Mouse (Mus musculus): ENCODE measurements around the gene Jarid2. TPM values are rescaled to one million over a fixed set of nuclear protein-coding genes. Genes with fewer than 3 reads are reported as not detected.

The Jarid2 gene
- polyA plus RNA-seq, 1 experiment from 2014 or later, result 27.0 TPM

GRCm38 (mm10) chr13:44808307-44808706 is 79.0 kb downstream of the Jarid2 start:
- no peak overlapping the region for H3K9ac ChIP-seq (ENCODE audit: low read length)

GRCm38 (mm10) chr13:44811021-44811420 is 81.7 kb downstream of the Jarid2 start:
- H3K27ac ChIP-seq (ENCODE audit: low read length), result no peak overlapping the region
- no peaks in the 10 kb centered on the region for H3K36me3 ChIP-seq (ENCODE audit: control insufficient read depth, insufficient read depth, low read length)
- H3K4me1 ChIP-seq (replicated peaks; ENCODE audit: control insufficient read depth, insufficient read depth, low read length), result peaks cover 2% of the 10 kb centered on the region; the same call in 1 of the 2 replicates
- 57% methylated on average over 2 of the region's 2 CpGs for WGBS
- ATAC-seq (ENCODE audit: low read depth), result no peak
- no peak overlapping the region for H3K9ac ChIP-seq (ENCODE audit: low read length)
- H3K9me3 ChIP-seq (ENCODE audit: control insufficient read depth, low read length), result no peaks in the 10 kb centered on the region
- H3K27me3 ChIP-seq (ENCODE audit: control insufficient read depth, insufficient read depth, low read depth, low read length), result no peaks in the 10 kb centered on the region
- no peak overlapping the region for H3K4me2 ChIP-seq (ENCODE audit: low read depth, low read length)
- no peak overlapping the region for H3K4me3 ChIP-seq (ENCODE audit: low read length)

More at GRCm38 (mm10) chr13:44808307-44808706, 79.0 kb downstream of the Jarid2 start:
- Histone ChIP-seq H3K27me3 (ENCODE audit: control insufficient read depth, insufficient read depth, low read depth, low read length) (no peaks in the 10 kb centered on the region), H3K9me3 (ENCODE audit: control insufficient read depth, low read length) (no peaks in the 10 kb centered on the region), H3K4me2 (ENCODE audit: low read depth, low read length) (no peak overlapping the region), H3K27ac (ENCODE audit: low read length) (no peak overlapping the region), H3K4me1 (replicated peaks; ENCODE audit: control insufficient read depth, insufficient read depth, low read length) (peaks cover 6% of the 10 kb centered on the region; the same call in 1 of the 2 replicates), H3K36me3 (ENCODE audit: control insufficient read depth, insufficient read depth, low read length) (no peaks in the 10 kb centered on the region), H3K4me3 (ENCODE audit: low read length) (no peak overlapping the region)
- 86% methylated on average over 1 of the region's 1 CpGs for WGBS
- ATAC-seq (ENCODE audit: low read depth), result no peak

- Histone ChIP-seq H3K4me1 (replicated peaks; ENCODE audit: control insufficient read depth, insufficient read depth, low read length) (peaks cover 2% of the 10 kb centered on the region; the same call in 1 of the 2 replicates), H3K9me3 (ENCODE audit: control insufficient read depth, low read length) (no peaks in the 10 kb centered on the region), H3K27me3 (ENCODE audit: control insufficient read depth, insufficient read depth, low read depth, low read length) (no peaks in the 10 kb centered on the region), H3K36me3 (ENCODE audit: control insufficient read depth, insufficient read depth, low read length) (no peaks in the 10 kb centered on the region), H3K4me3 (ENCODE audit: low read length) (no peak overlapping the region), H3K9ac (ENCODE audit: low read length) (no peak overlapping the region), H3K4me2 (ENCODE audit: low read depth, low read length) (no peak overlapping the region), H3K27ac (ENCODE audit: low read length) (no peak overlapping the region)
- no peak for ATAC-seq (ENCODE audit: low read depth)
- 83% methylated on average over 10 of the region's 10 CpGs for WGBS
Observed at GRCm38 (mm10) chr13:44811601-44812000, 82.3 kb downstream of the Jarid2 start.

- no peak overlapping the region for H3K4me2 ChIP-seq (ENCODE audit: low read depth, low read length)
- ATAC-seq (ENCODE audit: low read depth), result no peak
- H3K36me3 ChIP-seq (ENCODE audit: control insufficient read depth, insufficient read depth, low read length), result no peaks in the 10 kb centered on the region
- H3K27me3 ChIP-seq (ENCODE audit: control insufficient read depth, insufficient read depth, low read depth, low read length), result no peaks in the 10 kb centered on the region
- no peak overlapping the region for H3K4me3 ChIP-seq (ENCODE audit: low read length)
- H3K9me3 ChIP-seq (ENCODE audit: control insufficient read depth, low read length), result no peaks in the 10 kb centered on the region
- H3K27ac ChIP-seq (ENCODE audit: low read length), result no peak overlapping the region
- H3K9ac ChIP-seq (ENCODE audit: low read length), result no peak overlapping the region
- WGBS, result 76% methylated on average over 5 of the region's 5 CpGs
- H3K4me1 ChIP-seq (replicated peaks; ENCODE audit: control insufficient read depth, insufficient read depth, low read length), result peaks cover 2% of the 10 kb centered on the region; the same call in 1 of the 2 replicates
Observed at GRCm38 (mm10) chr13:44812381-44812780, 83.1 kb downstream of the Jarid2 start.

GRCm38 (mm10) chr13:44819400-44819799 is 90.1 kb downstream of the Jarid2 start:
- Histone ChIP-seq H3K27ac (ENCODE audit: low read length) (no peak overlapping the region), H3K9ac (ENCODE audit: low read length) (no peak overlapping the region), H3K36me3 (ENCODE audit: control insufficient read depth, insufficient read depth, low read length) (no peaks in the 10 kb centered on the region), H3K27me3 (ENCODE audit: control insufficient read depth, insufficient read depth, low read depth, low read length) (no peaks in the 10 kb centered on the region), H3K4me1 (replicated peaks; ENCODE audit: control insufficient read depth, insufficient read depth, low read length) (peaks cover 18% of the 10 kb centered on the region), H3K4me2 (ENCODE audit: low read depth, low read length) (no peak overlapping the region), H3K9me3 (ENCODE audit: control insufficient read depth, low read length) (no peaks in the 10 kb centered on the region), H3K4me3 (ENCODE audit: low read length) (no peak overlapping the region)
- peak; percentile 78 for ATAC-seq (ENCODE audit: low read depth)
- 4% methylated on average over 4 of the region's 4 CpGs for WGBS

- H3K27me3 ChIP-seq (ENCODE audit: control insufficient read depth, insufficient read depth, low read depth, low read length), result no peaks in the 10 kb centered on the region
- no peak for ATAC-seq (ENCODE audit: low read depth)
- no peak overlapping the region for H3K9ac ChIP-seq (ENCODE audit: low read length)
- H3K4me3 ChIP-seq (ENCODE audit: low read length), result no peak overlapping the region
- no peak overlapping the region for H3K4me2 ChIP-seq (ENCODE audit: low read depth, low read length)
- H3K36me3 ChIP-seq (ENCODE audit: control insufficient read depth, insufficient read depth, low read length), result no peaks in the 10 kb centered on the region
- H3K4me1 ChIP-seq (replicated peaks; ENCODE audit: control insufficient read depth, insufficient read depth, low read length), result peaks cover 18% of the 10 kb centered on the region
- no peak overlapping the region for H3K27ac ChIP-seq (ENCODE audit: low read length)
- no peaks in the 10 kb centered on the region for H3K9me3 ChIP-seq (ENCODE audit: control insufficient read depth, low read length)
Observed at GRCm38 (mm10) chr13:44822578-44822977, 93.3 kb downstream of the Jarid2 start.

- H3K36me3 ChIP-seq (ENCODE audit: control insufficient read depth, insufficient read depth, low read length), result no peaks in the 10 kb centered on the region
- no peak overlapping the region for H3K4me3 ChIP-seq (ENCODE audit: low read length)
- H3K9ac ChIP-seq (ENCODE audit: low read length), result no peak overlapping the region
- no peaks in the 10 kb centered on the region for H3K4me1 ChIP-seq (replicated peaks; ENCODE audit: control insufficient read depth, insufficient read depth, low read length)
- 82% methylated on average over 5 of the region's 5 CpGs for WGBS
- H3K27me3 ChIP-seq (ENCODE audit: control insufficient read depth, insufficient read depth, low read depth, low read length), result no peaks in the 10 kb centered on the region
- H3K9me3 ChIP-seq (ENCODE audit: control insufficient read depth, low read length), result no peaks in the 10 kb centered on the region
- no peak for ATAC-seq (ENCODE audit: low read depth)
- no peak overlapping the region for H3K27ac ChIP-seq (ENCODE audit: low read length)
- no peak overlapping the region for H3K4me2 ChIP-seq (ENCODE audit: low read depth, low read length)
Observed at GRCm38 (mm10) chr13:44828903-44829302, 99.6 kb downstream of the Jarid2 start.

- no peaks in the 10 kb centered on the region for H3K27me3 ChIP-seq (ENCODE audit: control insufficient read depth, insufficient read depth, low read depth, low read length)
- no peak overlapping the region for H3K4me3 ChIP-seq (ENCODE audit: low read length)
- H3K4me2 ChIP-seq (ENCODE audit: low read depth, low read length), result no peak overlapping the region
- H3K4me1 ChIP-seq (replicated peaks; ENCODE audit: control insufficient read depth, insufficient read depth, low read length), result no peaks in the 10 kb centered on the region
- no peak overlapping the region for H3K9ac ChIP-seq (ENCODE audit: low read length)
- no peak overlapping the region for H3K27ac ChIP-seq (ENCODE audit: low read length)
- WGBS, result 76% methylated on average over 2 of the region's 2 CpGs
- H3K9me3 ChIP-seq (ENCODE audit: control insufficient read depth, low read length), result no peaks in the 10 kb centered on the region
- ATAC-seq (ENCODE audit: low read depth), result no peak
- H3K36me3 ChIP-seq (ENCODE audit: control insufficient read depth, insufficient read depth, low read length), result no peaks in the 10 kb centered on the region
Observed at GRCm38 (mm10) chr13:44832104-44832503, 102.8 kb downstream of the Jarid2 start.

- no peaks in the 10 kb centered on the region for H3K9me3 ChIP-seq (ENCODE audit: control insufficient read depth, low read length)
- no peak overlapping the region for H3K4me2 ChIP-seq (ENCODE audit: low read depth, low read length)
- no peaks in the 10 kb centered on the region for H3K4me1 ChIP-seq (replicated peaks; ENCODE audit: control insufficient read depth, insufficient read depth, low read length)
- H3K27ac ChIP-seq (ENCODE audit: low read length), result no peak overlapping the region
- no peaks in the 10 kb centered on the region for H3K27me3 ChIP-seq (ENCODE audit: control insufficient read depth, insufficient read depth, low read depth, low read length)
- ATAC-seq (ENCODE audit: low read depth), result no peak
- 84% methylated on average over 4 of the region's 4 CpGs for WGBS
- H3K36me3 ChIP-seq (ENCODE audit: control insufficient read depth, insufficient read depth, low read length), result no peaks in the 10 kb centered on the region
- H3K9ac ChIP-seq (ENCODE audit: low read length), result no peak overlapping the region
- H3K4me3 ChIP-seq (ENCODE audit: low read length), result no peak overlapping the region
Observed at GRCm38 (mm10) chr13:44832866-44833265, 103.6 kb downstream of the Jarid2 start.

- Histone ChIP-seq H3K27ac (ENCODE audit: low read length) (no peak overlapping the region), H3K36me3 (ENCODE audit: control insufficient read depth, insufficient read depth, low read length) (no peaks in the 10 kb centered on the region), H3K4me2 (ENCODE audit: low read depth, low read length) (no peak overlapping the region), H3K4me3 (ENCODE audit: low read length) (no peak overlapping the region), H3K4me1 (replicated peaks; ENCODE audit: control insufficient read depth, insufficient read depth, low read length) (no peaks in the 10 kb centered on the region), H3K27me3 (ENCODE audit: control insufficient read depth, insufficient read depth, low read depth, low read length) (no peaks in the 10 kb centered on the region), H3K9ac (ENCODE audit: low read length) (no peak overlapping the region), H3K9me3 (ENCODE audit: control insufficient read depth, low read length) (no peaks in the 10 kb centered on the region)
- WGBS, result 44% methylated on average over 3 of the region's 3 CpGs
- ATAC-seq (ENCODE audit: low read depth), result peak; percentile 57; the same call in 1 of the 2 replicates
Observed at GRCm38 (mm10) chr13:44833353-44833752, 104.1 kb downstream of the Jarid2 start.

Data from lung, embryonic 16.5 days (tissue).